Mouse (Mus musculus): ENCODE measurements around the gene Sipa1l2. TPM values are rescaled to one million over a fixed set of nuclear protein-coding genes. Genes with fewer than 3 reads are reported as not detected.

The Sipa1l2 gene
- polyA plus RNA-seq, 1 experiment from 2014 or later: 20.2 TPM

GRCm38 (mm10) chr8:125492416-125492815, 77.2 kb downstream of the Sipa1l2 start:
- H3K36me3 ChIP-seq: peaks cover 33% of the 10 kb centered on the region
- no peak overlapping the region for H3K9ac ChIP-seq (replicated peaks)
- H3K4me3 ChIP-seq (replicated peaks): no peak overlapping the region
- H3K27me3 ChIP-seq: no peaks in the 10 kb centered on the region
- WGBS: 81% methylated on average over 11 of the region's 11 CpGs
- no peak overlapping the region for H3K4me2 ChIP-seq
- ATAC-seq (ENCODE audit: insufficient number of reproducible peaks, insufficient read depth, low FRiP score, low TSS enrichment, low read depth): no peak
- H3K4me1 ChIP-seq (replicated peaks): peaks cover 33% of the 10 kb centered on the region
- H3K9me3 ChIP-seq: no peaks in the 10 kb centered on the region
- no peak overlapping the region for H3K27ac ChIP-seq

- Histone ChIP-seq H3K9ac (replicated peaks) (no peak overlapping the region), H3K4me1 (replicated peaks) (peaks cover 25% of the 10 kb centered on the region), H3K27ac (no peak overlapping the region), H3K4me3 (replicated peaks) (no peak overlapping the region), H3K36me3 (peaks cover 48% of the 10 kb centered on the region), H3K27me3 (no peaks in the 10 kb centered on the region), H3K9me3 (no peaks in the 10 kb centered on the region), H3K4me2 (no peak overlapping the region)
- WGBS: 56% methylated on average over 1 of the region's 1 CpGs
- no peak for ATAC-seq (ENCODE audit: insufficient number of reproducible peaks, insufficient read depth, low FRiP score, low TSS enrichment, low read depth)
These were observed 80.9 kb downstream of the Sipa1l2 start for GRCm38 (mm10) chr8:125488747-125489146.

DNA sequence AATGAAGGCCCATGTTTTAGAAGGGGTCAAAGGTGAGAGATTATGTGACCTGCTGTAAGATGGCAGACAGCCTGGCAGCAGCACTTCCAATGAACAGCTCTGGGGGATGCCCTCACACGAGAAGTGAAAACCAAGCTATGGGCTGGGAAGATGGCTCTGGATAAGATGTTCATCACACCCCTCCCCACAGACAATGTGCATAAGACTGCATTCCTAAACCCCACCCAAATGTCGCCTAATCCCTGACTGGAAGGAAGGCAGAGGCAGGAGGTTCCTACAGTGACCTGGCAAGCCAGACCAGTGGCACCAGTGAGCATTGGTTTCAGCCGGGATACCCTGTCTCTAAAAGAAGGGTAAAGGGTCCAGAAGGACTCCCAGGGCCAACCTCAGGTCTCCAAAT, 83.9 kb downstream of the Sipa1l2 start:
- Histone ChIP-seq H3K9me3 (no peaks in the 10 kb centered on the region), H3K9ac (replicated peaks) (no peak overlapping the region), H3K27ac (no peak overlapping the region), H3K36me3 (peaks cover 50% of the 10 kb centered on the region), H3K4me2 (no peak overlapping the region), H3K27me3 (no peaks in the 10 kb centered on the region), H3K4me3 (replicated peaks) (no peak overlapping the region), H3K4me1 (replicated peaks) (peaks cover 29% of the 10 kb centered on the region)
- 96% methylated on average over 3 of the region's 3 CpGs for WGBS
- ATAC-seq (ENCODE audit: insufficient number of reproducible peaks, insufficient read depth, low FRiP score, low TSS enrichment, low read depth): no peak

DNA sequence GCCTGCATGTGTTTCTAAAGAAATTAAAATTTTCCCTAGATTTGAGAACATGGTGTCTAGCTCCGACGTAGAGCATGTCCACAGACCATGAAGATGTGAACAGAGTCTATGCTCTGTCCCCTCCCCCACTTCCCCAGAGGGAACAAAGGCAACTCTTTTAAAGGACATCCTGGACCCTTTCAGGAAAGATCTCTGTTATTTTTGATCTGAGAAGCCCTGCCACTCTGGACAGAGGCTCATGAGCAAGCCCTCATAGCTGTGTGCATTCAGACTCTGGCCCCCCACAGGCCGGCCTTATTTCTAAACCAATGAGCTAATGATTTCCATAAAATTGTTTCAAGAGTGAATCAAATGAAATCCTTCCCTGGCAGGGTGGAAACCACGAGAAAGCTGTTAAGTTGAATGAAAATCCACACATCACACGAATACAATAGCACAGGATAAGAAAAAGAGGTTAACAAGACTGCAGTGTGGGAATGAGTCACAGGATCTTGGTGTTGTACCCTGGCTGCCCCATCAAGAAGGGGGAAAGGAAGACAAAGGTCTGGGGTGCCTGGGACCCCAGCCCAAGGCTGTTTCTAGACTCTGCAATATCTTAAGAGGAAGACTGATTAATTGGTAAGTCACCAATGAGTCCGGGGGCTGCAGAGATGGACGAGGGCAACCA, 84.9 kb downstream of the Sipa1l2 start:
- Histone ChIP-seq H3K36me3 (peaks cover 53% of the 10 kb centered on the region), H3K4me1 (replicated peaks) (peaks cover 29% of the 10 kb centered on the region)
- 63% methylated on average over 7 of the region's 7 CpGs for WGBS

DNA sequence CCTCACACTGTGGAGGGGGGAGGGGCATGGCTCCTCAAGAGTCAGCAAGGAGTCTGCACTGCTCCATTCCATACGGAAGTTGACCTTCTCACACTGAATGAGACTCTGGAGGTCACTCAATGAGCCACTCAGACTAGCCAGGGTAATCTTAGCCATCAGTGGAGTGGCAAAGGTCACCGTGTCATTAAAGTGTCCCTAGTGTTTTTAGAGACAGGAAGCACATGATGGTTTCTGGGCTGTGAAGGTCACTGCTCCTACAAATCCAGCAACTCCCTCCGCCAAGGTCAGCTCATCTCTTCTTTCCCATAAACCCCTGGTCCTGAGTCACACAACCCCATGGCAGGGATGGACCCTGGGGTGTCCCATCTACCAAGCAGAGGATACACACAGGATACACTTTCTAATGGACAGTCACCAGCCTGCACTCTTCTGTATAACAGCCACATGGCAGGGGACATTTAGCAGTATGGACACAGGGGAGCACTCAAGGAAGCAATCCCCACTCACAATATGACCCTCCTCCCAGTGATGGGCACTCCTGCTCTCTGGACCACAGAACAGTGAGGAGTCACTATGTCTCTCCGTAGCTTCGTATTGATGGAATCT, 87.0 kb downstream of the Sipa1l2 start:
- H3K27me3 ChIP-seq: no peaks in the 10 kb centered on the region
- no peak overlapping the region for H3K4me3 ChIP-seq (replicated peaks)
- peaks cover 20% of the 10 kb centered on the region for H3K4me1 ChIP-seq (replicated peaks)
- 71% methylated on average over 5 of the region's 5 CpGs for WGBS
- no peaks in the 10 kb centered on the region for H3K9me3 ChIP-seq
- H3K4me2 ChIP-seq: no peak overlapping the region
- no peak overlapping the region for H3K9ac ChIP-seq (replicated peaks)
- no peak overlapping the region for H3K27ac ChIP-seq
- ATAC-seq (ENCODE audit: insufficient number of reproducible peaks, insufficient read depth, low FRiP score, low TSS enrichment, low read depth): no peak
- peaks cover 68% of the 10 kb centered on the region for H3K36me3 ChIP-seq

More for the DNA sequence above, 84.9 kb downstream of the Sipa1l2 start:
- no peak overlapping the region for H3K4me2 ChIP-seq
- no peak overlapping the region for H3K9ac ChIP-seq (replicated peaks)
- no peak overlapping the region for H3K4me3 ChIP-seq (replicated peaks)
- H3K27ac ChIP-seq: peak overlapping the region; percentile 45; the same call in 1 of the 2 replicates
- H3K9me3 ChIP-seq: no peaks in the 10 kb centered on the region
- no peaks in the 10 kb centered on the region for H3K27me3 ChIP-seq
- no peak for ATAC-seq (ENCODE audit: insufficient number of reproducible peaks, insufficient read depth, low FRiP score, low TSS enrichment, low read depth)

DNA sequence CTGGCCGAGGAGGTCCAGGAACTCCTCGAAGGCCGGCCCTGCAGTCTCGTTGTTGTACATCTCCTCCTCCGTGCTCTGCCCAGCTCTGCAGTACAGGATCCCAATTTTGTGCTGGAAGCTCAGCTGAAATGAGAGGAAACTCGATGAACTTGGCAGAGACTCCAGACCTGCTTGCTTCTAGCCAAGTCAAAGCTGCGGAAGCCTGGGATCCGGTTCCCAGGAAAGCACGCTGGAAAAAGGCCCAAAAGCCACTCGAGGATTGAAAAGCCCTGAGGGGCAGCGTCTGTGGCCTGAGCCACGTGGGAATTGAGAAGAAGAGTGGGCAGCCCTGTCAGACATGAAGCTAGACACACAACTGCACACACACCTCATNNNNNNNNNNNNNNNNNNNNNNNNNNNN, 94.7 kb downstream of the Sipa1l2 start:
- no peak overlapping the region for H3K9ac ChIP-seq (replicated peaks)
- no peak overlapping the region for H3K27ac ChIP-seq
- H3K9me3 ChIP-seq: no peaks in the 10 kb centered on the region
- H3K36me3 ChIP-seq: peaks cover 65% of the 10 kb centered on the region
- no peaks in the 10 kb centered on the region for H3K4me1 ChIP-seq (replicated peaks)
- H3K4me3 ChIP-seq (replicated peaks): no peak overlapping the region
- no peaks in the 10 kb centered on the region for H3K27me3 ChIP-seq
- no peak for ATAC-seq (ENCODE audit: insufficient number of reproducible peaks, insufficient read depth, low FRiP score, low TSS enrichment, low read depth)
- WGBS: 81% methylated on average over 12 of the region's 12 CpGs
- H3K4me2 ChIP-seq: no peak overlapping the region

- Histone ChIP-seq H3K9me3 (no peaks in the 10 kb centered on the region), H3K4me3 (replicated peaks) (no peak overlapping the region), H3K27me3 (no peaks in the 10 kb centered on the region), H3K4me1 (replicated peaks) (no peaks in the 10 kb centered on the region; the same call in 1 of the 2 replicates), H3K9ac (replicated peaks) (no peak overlapping the region), H3K36me3 (peaks cover 69% of the 10 kb centered on the region), H3K4me2 (no peak overlapping the region), H3K27ac (no peak overlapping the region)
- ATAC-seq (ENCODE audit: insufficient number of reproducible peaks, insufficient read depth, low FRiP score, low TSS enrichment, low read depth): no peak
- WGBS: 64% methylated on average over 9 of the region's 9 CpGs
These were observed 98.2 kb downstream of the Sipa1l2 start for GRCm38 (mm10) chr8:125471374-125471773.

- no peak overlapping the region for H3K4me2 ChIP-seq
- H3K36me3 ChIP-seq: peaks cover 43% of the 10 kb centered on the region
- H3K9ac ChIP-seq (replicated peaks): no peak overlapping the region
- H3K27me3 ChIP-seq: peaks cover 6% of the 10 kb centered on the region; the same call in 1 of the 2 replicates
- no peak overlapping the region for H3K4me3 ChIP-seq (replicated peaks)
- peaks cover 30% of the 10 kb centered on the region for H3K4me1 ChIP-seq (replicated peaks)
- no peak overlapping the region for H3K27ac ChIP-seq
- WGBS: 17% methylated on average over 6 of the region's 6 CpGs
- no peaks in the 10 kb centered on the region for H3K9me3 ChIP-seq
- ATAC-seq (ENCODE audit: insufficient number of reproducible peaks, insufficient read depth, low FRiP score, low TSS enrichment, low read depth): peak; percentile 72
These were observed 104.3 kb downstream of the Sipa1l2 start for GRCm38 (mm10) chr8:125465156-125465821.

- H3K4me1 ChIP-seq (replicated peaks): peaks cover 34% of the 10 kb centered on the region
- 67% methylated on average over 7 of the region's 7 CpGs for WGBS
- peaks cover 6% of the 10 kb centered on the region; the same call in 1 of the 2 replicates for H3K27me3 ChIP-seq
- H3K4me3 ChIP-seq (replicated peaks): no peak overlapping the region
- ATAC-seq (ENCODE audit: insufficient number of reproducible peaks, insufficient read depth, low FRiP score, low TSS enrichment, low read depth): no peak
- H3K9ac ChIP-seq (replicated peaks): no peak overlapping the region
- H3K36me3 ChIP-seq: peaks cover 27% of the 10 kb centered on the region
- no peaks in the 10 kb centered on the region for H3K9me3 ChIP-seq
- H3K4me2 ChIP-seq: no peak overlapping the region
- H3K27ac ChIP-seq: no peak overlapping the region
These were observed 106.7 kb downstream of the Sipa1l2 start for GRCm38 (mm10) chr8:125462901-125463300.

- H3K36me3 ChIP-seq: peaks cover 16% of the 10 kb centered on the region
- no peaks in the 10 kb centered on the region for H3K9me3 ChIP-seq
- 49% methylated on average over 1 of the region's 1 CpGs for WGBS
- H3K4me2 ChIP-seq: no peak overlapping the region
- H3K9ac ChIP-seq (replicated peaks): no peak overlapping the region
- ATAC-seq (ENCODE audit: insufficient number of reproducible peaks, insufficient read depth, low FRiP score, low TSS enrichment, low read depth): no peak
- peaks cover 34% of the 10 kb centered on the region for H3K4me1 ChIP-seq (replicated peaks)
- peaks cover 6% of the 10 kb centered on the region; the same call in 1 of the 2 replicates for H3K27me3 ChIP-seq
- peak overlapping the region; percentile 60 for H3K27ac ChIP-seq
- no peak overlapping the region for H3K4me3 ChIP-seq (replicated peaks)
These were observed 108.1 kb downstream of the Sipa1l2 start for GRCm38 (mm10) chr8:125461504-125461903.

DNA sequence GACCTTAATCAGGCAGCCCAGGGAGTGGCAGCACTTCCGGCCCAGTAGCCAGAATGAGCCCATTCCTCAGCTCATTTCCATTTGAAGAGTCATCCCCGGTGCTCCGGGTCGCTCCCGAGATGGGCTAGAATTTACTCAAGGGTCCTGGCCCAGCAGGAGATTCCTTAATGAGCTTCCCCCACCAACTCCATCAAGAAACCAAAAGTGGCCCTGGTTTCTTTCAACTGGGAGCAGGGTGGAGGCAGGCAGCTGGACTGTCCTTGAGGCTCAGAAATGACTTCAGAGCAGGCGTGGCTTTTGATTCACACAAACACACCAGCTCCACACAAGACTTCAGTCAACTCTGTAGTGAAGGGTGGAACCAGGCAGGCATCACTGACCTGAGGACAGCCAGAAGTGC, 109.0 kb downstream of the Sipa1l2 start:
- Histone ChIP-seq H3K4me2 (no peak overlapping the region), H3K4me3 (replicated peaks) (no peak overlapping the region), H3K9me3 (no peaks in the 10 kb centered on the region), H3K9ac (replicated peaks) (no peak overlapping the region), H3K4me1 (replicated peaks) (peaks cover 28% of the 10 kb centered on the region), H3K27me3 (peaks cover 6% of the 10 kb centered on the region; the same call in 1 of the 2 replicates), H3K27ac (no peak overlapping the region), H3K36me3 (peaks cover 15% of the 10 kb centered on the region; the same call in 1 of the 2 replicates)
- 11% methylated on average over 6 of the region's 6 CpGs for WGBS
- ATAC-seq (ENCODE audit: insufficient number of reproducible peaks, insufficient read depth, low FRiP score, low TSS enrichment, low read depth): no peak
